Mouse (Mus musculus) G1E (cell line): ENCODE results near the gene Fis1. TPM values are rescaled to one million over a fixed set of nuclear protein-coding genes. Genes with fewer than 3 reads are reported as not detected.
A peak's percentile ranks its signal among the peaks of the same experiment; 100 is the strongest.

Source experiments
- ATAC-seq: 2 replicates; pipeline ENCODE4 v1.8.0; 2016; ENCODE audit warnings: mild to moderate bottlenecking; ENCODE audit not compliant: insufficient number of reproducible peaks, poor library complexity, low FRiP score, severe bottlenecking; ENCODE audit errors: extremely low read depth
- DNase-seq: peaks from one replicate; pipeline ENCODE4 v3.0.0; 2012; ENCODE audit warnings: low spot score
- H3K27me3 ChIP-seq: 2 replicates; pipeline ENCODE4 v1.6.1; 2012; ENCODE audit warnings: mild to moderate bottlenecking, low read length, inconsistent platforms; ENCODE audit not compliant: insufficient read depth
- H3K36me3 ChIP-seq: replicated peaks from 2 replicates; pipeline ENCODE3; 2012; ENCODE audit warnings: mild to moderate bottlenecking, inconsistent platforms
- H3K4me1 ChIP-seq: 2 replicates; pipeline ENCODE4 v1.6.1; 2012; ENCODE audit warnings: low read depth, low read length, inconsistent platforms, mixed read lengths; ENCODE audit not compliant: insufficient read depth
- H3K4me3 ChIP-seq: 2 replicates; pipeline ENCODE4 v1.5.1; 2012; ENCODE audit warnings: low read depth, mild to moderate bottlenecking, inconsistent platforms, low read length, moderate library complexity, mixed read lengths
- H3K9me3 ChIP-seq: replicated peaks from 2 replicates; pipeline ENCODE4 v1.6.1; 2012; ENCODE audit warnings: inconsistent platforms
- CTCF ChIP-seq: IDR thresholded peaks from 2 replicates; pipeline ENCODE4 v1.5.1; 2012; ENCODE audit warnings: low read depth, low read length, inconsistent platforms, mixed read lengths
- GATA1 ChIP-seq: IDR thresholded peaks from 2 replicates; pipeline ENCODE4 v1.6.1; 2012; ENCODE audit warnings: borderline replicate concordance, low read length, inconsistent platforms, mixed read lengths
- GATA2 ChIP-seq: IDR thresholded peaks from 2 replicates; pipeline ENCODE4 v1.6.1; 2012; ENCODE audit warnings: low read depth, low read length, inconsistent platforms, borderline replicate concordance
- POLR2AphosphoS5 ChIP-seq: IDR thresholded peaks from 2 replicates; pipeline ENCODE4 v1.6.1; 2012; ENCODE audit warnings: low read depth, low read length, inconsistent platforms; ENCODE audit not compliant: insufficient replicate concordance
- TAL1 ChIP-seq: conservative IDR thresholded peaks from 2 replicates; pipeline ENCODE4 v1.6.1; 2012; ENCODE audit warnings: low read depth, low read length, inconsistent platforms, mixed read lengths
- polyA plus RNA-seq: library from polyadenylated mRNA; stranded (reverse); fragments of >175 nt; gene quantifications from 2 replicates; pipeline ENCODE4 v1.2.3, GENCODE M21; 2012
- total RNA-seq, 2 experiments: library from RNA; stranded (forward) in 1 of 2; stranded (reverse) in 1 of 2; fragments of 200-1000 nt in 1 of 2; fragments of >200 nt in 1 of 2; fragmentation: Nextera tagmentation in 1 of 2; gene quantifications; 2 replicates each; pipeline ENCODE4 v1.2.3; 2014 to 2017

The Fis1 gene
- total and polyA plus RNA-seq, 3 experiments, result 152 to 439 (median 157) TPM

GRCm38 (mm10) chr5:136965686-136966085 is 12.6 kb downstream of the Fis1 start:
- DNase-seq (peak; percentile 20), ATAC-seq (no peak)
- H3K9me3 ChIP-seq, result no peaks in the 10 kb centered on the region
- H3K4me3 ChIP-seq, result peak overlapping the region; percentile 63; the same call in 1 of the 2 replicates
- peaks cover 84% of the 10 kb centered on the region for H3K4me1 ChIP-seq
- H3K27me3 ChIP-seq, result no peaks in the 10 kb centered on the region
- TF ChIP-seq POLR2AphosphoS5 (no peak), GATA1 (no peak), TAL1 (no peak), CTCF (no peak), GATA2 (no peak)
- peaks cover 79% of the 10 kb centered on the region for H3K36me3 ChIP-seq

- peaks cover 80% of the 10 kb centered on the region for H3K4me1 ChIP-seq
- DNase-seq (peak; percentile 57), ATAC-seq (no peak)
- H3K36me3 ChIP-seq, result peaks cover 73% of the 10 kb centered on the region
- no peaks in the 10 kb centered on the region for H3K27me3 ChIP-seq
- H3K4me3 ChIP-seq, result peak within 1 kb of the TSS; percentile 63; the same call in 1 of the 2 replicates
- no peak for TF ChIP-seq CTCF
- TF ChIP-seq GATA1, result no peak
- TF ChIP-seq POLR2AphosphoS5, result no peak
- TF ChIP-seq GATA2, result no peak
- no peak for TF ChIP-seq TAL1
- H3K9me3 ChIP-seq, result no peaks in the 10 kb centered on the region
Observed at GRCm38 (mm10) chr5:136966331-136966730, 13.3 kb downstream of the Fis1 start, which contains the start of gene Cldn15. TSS of gene Cldn15 (plus strand) at chr5:136966616.

GRCm38 (mm10) chr5:136966861-136967455 is 13.9 kb downstream of the Fis1 start:
- DNase-seq, result no peak
- H3K4me1 ChIP-seq, result peaks cover 73% of the 10 kb centered on the region
- TF ChIP-seq CTCF, result no peak
- TF ChIP-seq GATA2, result no peak
- TF ChIP-seq GATA1, result no peak
- no peak for TF ChIP-seq POLR2AphosphoS5
- TF ChIP-seq TAL1, result no peak
- H3K9me3 ChIP-seq, result no peaks in the 10 kb centered on the region
- ATAC-seq, result no peak
- H3K36me3 ChIP-seq, result peaks cover 72% of the 10 kb centered on the region
- no peaks in the 10 kb centered on the region for H3K27me3 ChIP-seq
- H3K4me3 ChIP-seq, result no peak overlapping the region; the same call in 1 of the 2 replicates

GRCm38 (mm10) chr5:136967592-136967991 is 14.5 kb downstream of the Fis1 start:
- ATAC-seq (no peak), DNase-seq (no peak)
- H3K9me3 ChIP-seq, result no peaks in the 10 kb centered on the region
- H3K4me3 ChIP-seq, result no peak overlapping the region
- peaks cover 5% of the 10 kb centered on the region; the same call in 1 of the 2 replicates for H3K27me3 ChIP-seq
- TF ChIP-seq GATA1, result no peak
- no peak for TF ChIP-seq TAL1
- no peak for TF ChIP-seq CTCF
- TF ChIP-seq GATA2, result no peak
- TF ChIP-seq POLR2AphosphoS5, result no peak
- H3K36me3 ChIP-seq, result peaks cover 72% of the 10 kb centered on the region
- peaks cover 75% of the 10 kb centered on the region for H3K4me1 ChIP-seq

GRCm38 (mm10) chr5:136970703-136971102 is 17.6 kb downstream of the Fis1 start:
- ATAC-seq (peak; percentile 38; the same call in 1 of the 2 replicates), DNase-seq (peak; percentile 26)
- peaks cover 44% of the 10 kb centered on the region for H3K4me1 ChIP-seq
- TF ChIP-seq CTCF (peak; percentile 58), TAL1 (no peak), GATA1 (no peak), POLR2AphosphoS5 (no peak), GATA2 (no peak)
- H3K36me3 ChIP-seq, result peaks cover 41% of the 10 kb centered on the region
- peaks cover 15% of the 10 kb centered on the region for H3K27me3 ChIP-seq
- H3K4me3 ChIP-seq, result no peak overlapping the region
- H3K9me3 ChIP-seq, result no peaks in the 10 kb centered on the region

GRCm38 (mm10) chr5:136973670-136974069 is 20.6 kb downstream of the Fis1 start:
- no peak overlapping the region for H3K4me3 ChIP-seq
- ATAC-seq, result no peak
- TF ChIP-seq TAL1, result no peak
- no peak for TF ChIP-seq GATA2
- no peak for TF ChIP-seq POLR2AphosphoS5
- TF ChIP-seq CTCF, result no peak
- TF ChIP-seq GATA1, result no peak

More at GRCm38 (mm10) chr5:136973670-136974069, 20.6 kb downstream of the Fis1 start:
- Histone ChIP-seq H3K27me3 (peaks cover 15% of the 10 kb centered on the region), H3K36me3 (peaks cover 12% of the 10 kb centered on the region), H3K9me3 (no peaks in the 10 kb centered on the region), H3K4me1 (peaks cover 15% of the 10 kb centered on the region)
- no peak for DNase-seq
